Mouse (Mus musculus): ENCODE measurements around the gene Trib2. TPM values are rescaled to one million over a fixed set of nuclear protein-coding genes. Genes with fewer than 3 reads are reported as not detected.
A peak's percentile ranks its signal among the peaks of the same experiment; 100 is the strongest.

Trib2 gene
- total and polyA plus RNA-seq, 3 experiments: 8.1 to 13.5 (median 10.6) TPM

GRCm38 (mm10) chr12:15811682-15812081 lies 5.0 kb downstream of the Trib2 start:
- TF ChIP-seq NRF1 (IDR thresholded peaks at IDR 0.05; ENCODE audit: low read depth, low read length) (no peak), ETS1 (conservative IDR thresholded peaks at IDR 0.05; ENCODE audit: low read depth, low read length) (peak; percentile 68), KAT2A (IDR thresholded peaks at IDR 0.05; ENCODE audit: insufficient replicate concordance, low read length) (no peak), PAX5 (IDR thresholded peaks at IDR 0.05; ENCODE audit: low read length) (no peak), CHD2 (IDR thresholded peaks at IDR 0.05; ENCODE audit: low read length) (no peak), ZNF384 (IDR thresholded peaks at IDR 0.05; ENCODE audit: low read depth, low read length) (peak; percentile 25; the same call in 1 of the 2 replicates), MEF2A (IDR thresholded peaks at IDR 0.05; ENCODE audit: borderline replicate concordance, low read depth, low read length) (no peak), USF1 (IDR thresholded peaks at IDR 0.05; ENCODE audit: low read depth, low read length) (no peak), CHD1 (IDR thresholded peaks at IDR 0.05; ENCODE audit: low read depth, low read length) (no peak)
- dilution Hi-C loops (cut with MboI; ENCODE audit: extremely low pct_ligation_motif_present, extremely low pct_unique_long_range_greater_than_20kb, low sequenced_read_pairs) (no loop called here), in situ Hi-C loops (cut with MboI; ENCODE audit: low pct_ligation_motif_present, low pct_unique_long_range_greater_than_20kb, low sequenced_read_pairs) (loop anchor here (10.0 kb wide), 2 partner anchors 207 to 573 kb away; no protein-coding TSS in a partner anchor)
- Histone ChIP-seq H3K9ac (ENCODE audit: insufficient read depth, low read depth) (no peak overlapping the region; the same call in 1 of the 2 replicates), H3K36me3 (replicated peaks in 1 of 2; ENCODE audit: control insufficient read depth in 1 of 2, insufficient read depth in 1 of 2, low read length in 1 of 2) (peaks cover 8 to 23% of the 10 kb centered on the region in 2 experiments), H3K9me3 (replicated peaks; ENCODE audit: low read length) (no peaks in the 10 kb centered on the region), H3K27ac (ENCODE audit: insufficient read depth, low read depth) (peak overlapping the region; percentile 31; the same call in 1 of the 2 replicates), H3K27me3 (replicated peaks) (no peaks in the 10 kb centered on the region), H3K4me1 (ENCODE audit: control insufficient read depth in 1 of 2, insufficient read depth in 2 of 2) (peaks cover 6 to 26% of the 10 kb centered on the region in 2 experiments), H3K4me3 (replicated peaks in 1 of 3; ENCODE audit: low read depth in 2 of 3, low read length in 2 of 3, poor library complexity in 1 of 3) (peak overlapping the region in 1 of 3 experiments; percentile 19), H3K4me2 (ENCODE audit: insufficient read depth, low read depth, poor library complexity, severe bottlenecking) (no peak overlapping the region), H3K79me2 (replicated peaks; ENCODE audit: control insufficient read depth, extremely low read depth, insufficient read depth, poor library complexity, severe bottlenecking) (peaks cover 4% of the 10 kb centered on the region; the same call in 1 of the 2 replicates)
- peak; percentile 53 for DNase-seq (ENCODE audit: extremely low read depth)

- no peaks in the 10 kb centered on the region for H3K9me3 ChIP-seq (replicated peaks; ENCODE audit: low read length)
- TF ChIP-seq MAZ (IDR thresholded peaks at IDR 0.05; ENCODE audit: low read depth, low read length): no peak
- TF ChIP-seq SIN3A (IDR thresholded peaks at IDR 0.05; ENCODE audit: low read length): no peak
- no peak for TF ChIP-seq PAX5 (IDR thresholded peaks at IDR 0.05; ENCODE audit: low read length)
- TF ChIP-seq EP300 (IDR thresholded peaks at IDR 0.05; ENCODE audit: low read length): no peak
- TF ChIP-seq MAX (IDR thresholded peaks at IDR 0.05; ENCODE audit: low read length): no peak
- peaks cover 6 to 29% of the 10 kb centered on the region in 2 experiments for H3K4me1 ChIP-seq (ENCODE audit: control insufficient read depth in 1 of 2, insufficient read depth in 2 of 2)
- H3K9ac ChIP-seq (ENCODE audit: insufficient read depth, low read depth): no peak overlapping the region
- H3K27ac ChIP-seq (ENCODE audit: insufficient read depth, low read depth): no peak overlapping the region
- in situ Hi-C loops (cut with MboI; ENCODE audit: low pct_ligation_motif_present, low pct_unique_long_range_greater_than_20kb, low sequenced_read_pairs) (loop anchor here (10.0 kb wide), 2 partner anchors 206 to 574 kb away; no protein-coding TSS in a partner anchor), dilution Hi-C loops (cut with MboI; ENCODE audit: extremely low pct_ligation_motif_present, extremely low pct_unique_long_range_greater_than_20kb, low sequenced_read_pairs) (no loop called here)
- DNase-seq (ENCODE audit: extremely low read depth): no peak
- H3K27me3 ChIP-seq (replicated peaks): no peaks in the 10 kb centered on the region
- H3K4me3 ChIP-seq (replicated peaks in 1 of 3; ENCODE audit: low read depth in 2 of 3, low read length in 2 of 3, poor library complexity in 1 of 3): no peak overlapping the region
- no peak overlapping the region for H3K4me2 ChIP-seq (ENCODE audit: insufficient read depth, low read depth, poor library complexity, severe bottlenecking)
- peaks cover 4% of the 10 kb centered on the region; the same call in 1 of the 2 replicates for H3K79me2 ChIP-seq (replicated peaks; ENCODE audit: control insufficient read depth, extremely low read depth, insufficient read depth, poor library complexity, severe bottlenecking)
- H3K36me3 ChIP-seq (replicated peaks in 1 of 2; ENCODE audit: control insufficient read depth in 1 of 2, insufficient read depth in 1 of 2, low read length in 1 of 2): peaks cover 8 to 29% of the 10 kb centered on the region in 2 experiments
Observed at GRCm38 (mm10) chr12:15810926-15811325, 5.8 kb downstream of the Trib2 start.

DNA sequence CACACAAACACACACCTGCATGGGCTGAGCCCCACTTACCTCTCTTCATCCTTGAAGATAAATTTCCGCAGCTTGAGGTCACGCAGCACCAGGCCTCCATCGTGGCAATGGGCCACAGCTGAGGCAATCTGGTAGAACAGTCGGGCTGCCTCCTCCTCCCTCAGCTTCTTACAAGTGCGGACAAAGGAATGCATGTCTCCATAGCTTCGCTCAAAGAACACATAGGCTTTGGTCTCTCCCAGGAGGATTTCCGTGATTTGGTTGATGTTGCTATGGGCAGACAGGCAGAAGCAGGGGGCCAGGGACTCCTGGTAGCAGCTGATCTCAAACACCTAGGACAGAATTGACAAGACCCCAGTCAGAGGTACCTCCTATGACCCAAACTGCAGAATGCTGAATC lies 7.1 kb downstream of the Trib2 start:
- Histone ChIP-seq H3K9ac (ENCODE audit: insufficient read depth, low read depth) (no peak overlapping the region), H3K4me3 (replicated peaks in 1 of 3; ENCODE audit: low read depth in 2 of 3, low read length in 2 of 3, poor library complexity in 1 of 3) (no peak overlapping the region), H3K36me3 (replicated peaks in 1 of 2; ENCODE audit: control insufficient read depth in 1 of 2, insufficient read depth in 1 of 2, low read length in 1 of 2) (peaks cover 8 to 42% of the 10 kb centered on the region in 2 experiments), H3K27me3 (replicated peaks) (no peaks in the 10 kb centered on the region), H3K79me2 (replicated peaks; ENCODE audit: control insufficient read depth, extremely low read depth, insufficient read depth, poor library complexity, severe bottlenecking) (peaks cover 4% of the 10 kb centered on the region; the same call in 1 of the 2 replicates), H3K4me1 (ENCODE audit: control insufficient read depth in 1 of 2, insufficient read depth in 2 of 2) (peaks cover 6 to 39% of the 10 kb centered on the region in 2 experiments), H3K9me3 (replicated peaks; ENCODE audit: low read length) (no peaks in the 10 kb centered on the region), H3K4me2 (ENCODE audit: insufficient read depth, low read depth, poor library complexity, severe bottlenecking) (no peak overlapping the region), H3K27ac (ENCODE audit: insufficient read depth, low read depth) (no peak overlapping the region)
- TF ChIP-seq MEF2A (IDR thresholded peaks at IDR 0.05; ENCODE audit: borderline replicate concordance, low read depth, low read length) (no peak), ELF1 (IDR thresholded peaks at IDR 0.05; ENCODE audit: low read depth, low read length) (no peak), USF2 (conservative IDR thresholded peaks at IDR 0.05; ENCODE audit: low read depth, low read length) (no peak), NRF1 (IDR thresholded peaks at IDR 0.05; ENCODE audit: low read depth, low read length) (no peak), RAD21 (IDR thresholded peaks at IDR 0.05; ENCODE audit: low read depth, low read length) (no peak), BHLHE40 (IDR thresholded peaks at IDR 0.05; ENCODE audit: low read depth, low read length) (no peak), CHD1 (IDR thresholded peaks at IDR 0.05; ENCODE audit: low read depth, low read length) (no peak)
- dilution Hi-C loops (cut with MboI; ENCODE audit: extremely low pct_ligation_motif_present, extremely low pct_unique_long_range_greater_than_20kb, low sequenced_read_pairs) (no loop called here), in situ Hi-C loops (cut with MboI; ENCODE audit: low pct_ligation_motif_present, low pct_unique_long_range_greater_than_20kb, low sequenced_read_pairs) (loop anchor here (10.0 kb wide), 2 partner anchors 205 to 575 kb away; no protein-coding TSS in a partner anchor)
- DNase-seq (ENCODE audit: extremely low read depth): no peak
